In the genomic region with DNA sequence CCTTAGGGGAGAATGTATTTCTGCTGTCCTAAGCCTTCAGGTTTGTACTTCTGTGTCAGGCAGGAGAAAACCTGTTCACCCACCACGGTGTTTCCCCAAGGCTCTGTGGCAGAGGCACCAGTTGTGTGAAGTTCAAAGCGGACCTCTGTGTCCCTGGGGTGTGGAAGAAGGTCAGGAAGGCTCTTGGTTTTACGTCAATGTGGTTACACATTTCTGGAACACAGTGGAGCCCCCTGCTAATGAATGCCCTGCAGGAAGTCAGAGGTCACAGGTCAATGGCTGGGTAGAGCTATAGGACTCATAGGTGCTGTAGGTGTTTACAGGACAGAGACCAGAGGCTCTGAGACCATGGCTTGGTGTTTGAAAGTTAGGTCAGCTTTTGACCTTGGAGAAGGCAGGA, we compare ENCODE assay signal across 15 mouse cellular contexts.
"Had no signal": no experiment of that assay in that cellular context is flagged by ENCODE, and none has a peak within 500 bp of the region (broad histone marks: within the 10 kb centered on the region; RNA-seq: fewer than 3 reads in every experiment).

No protein-coding gene starts in this region.

- H3K4me3 ChIP-seq: lung, embryonic 15.5 days; megakaryocyte, embryonic 14.5 days; midbrain, embryonic 15.5 days; neural tube, embryonic 12.5 days had no signal

- ATAC-seq: inflammation-experienced regulatory T-cells, adult 6 months; intestine, postnatal 0 days; midbrain, embryonic 15.5 days had no signal

- H3K27me3 ChIP-seq: lung, embryonic 15.5 days; megakaryocyte, embryonic 14.5 days; midbrain, embryonic 15.5 days; neural tube, embryonic 12.5 days had no signal

- H3K9me3 ChIP-seq: lung, embryonic 15.5 days; midbrain, embryonic 15.5 days; neural tube, embryonic 12.5 days had no signal

- DNase-seq: lung, postnatal 14 days; retina, postnatal 1 day; right cerebral cortex, postnatal 4 days; spleen, adult 18-20 months; thymus, adult 18-20 months; thymus, postnatal 14 days had no signal

- H3K9ac ChIP-seq: lung, embryonic 15.5 days; midbrain, embryonic 15.5 days; neural tube, embryonic 12.5 days had no signal

- H3K27ac ChIP-seq: macrophage; midbrain, embryonic 15.5 days; neural tube, embryonic 12.5 days had no signal

- H3K36me3 ChIP-seq: lung, embryonic 15.5 days; midbrain, embryonic 15.5 days; neural tube, embryonic 12.5 days had no signal

- H3K4me2 ChIP-seq: liver, embryonic 11.5 days; lung, embryonic 15.5 days; midbrain, embryonic 11.5 days; midbrain, embryonic 15.5 days; neural tube, embryonic 12.5 days had no signal
